Mouse (Mus musculus) layer of hippocampus, adult 2 months (tissue): ENCODE data around the gene Elf2. TPM values are rescaled to one million over a fixed set of nuclear protein-coding genes. Genes with fewer than 3 reads are reported as not detected.
A peak's percentile ranks its signal among the peaks of the same experiment; 100 is the strongest.

Source experiments
- DNase-seq, 2 experiments: peaks; one replicate each; pipeline ENCODE4 v3.0.0; 2022; ENCODE audit warnings: low spot score in 2 of 2
- H3K27ac ChIP-seq: fragments of 200-600 bp; 2 replicates; pipeline ENCODE4 v1.8.1; 2022
- H3K4me3 ChIP-seq: fragments of 200-600 bp; 2 replicates; pipeline ENCODE4 v1.8.1; 2022; ENCODE audit warnings: mild to moderate bottlenecking
- CTCF ChIP-seq: fragments of 200-600 bp; conservative IDR thresholded peaks from 2 replicates; pipeline ENCODE4 v1.8.1; 2022; ENCODE audit warnings: antibody characterized with exemption, mild to moderate bottlenecking, moderate library complexity
- total RNA-seq, 2 experiments: library from RNA; stranded (reverse); gene quantifications; 2 replicates each; pipeline ENCODE4 v1.2.3; 2021

The Elf2 gene
- total RNA-seq, 2 experiments from 2014 or later: 54.6 to 54.9 TPM

DNA sequence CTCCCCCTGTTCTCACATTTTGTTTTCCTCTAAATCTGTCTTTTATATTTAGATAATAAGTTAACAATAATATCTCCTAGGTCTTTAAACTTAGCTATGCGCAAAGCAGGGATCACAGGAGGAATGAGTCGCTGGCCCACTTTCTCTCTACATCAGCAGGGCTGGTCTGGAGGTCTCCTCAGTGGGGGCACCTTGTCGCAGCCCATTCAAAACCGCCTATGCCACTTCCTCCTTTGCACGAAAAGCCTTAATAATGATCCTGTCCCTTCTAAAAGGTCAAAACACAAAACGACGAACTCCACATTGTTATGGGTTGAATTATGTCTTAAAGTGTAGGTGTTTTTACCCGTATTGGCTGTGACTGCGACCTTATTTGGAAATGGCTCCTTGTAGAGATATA lies 28.8 kb downstream of the Elf2 start:
- no peak for TF ChIP-seq CTCF
- Histone ChIP-seq H3K27ac (no peak overlapping the region), H3K4me3 (no peak overlapping the region)
- DNase-seq: no peak

DNA sequence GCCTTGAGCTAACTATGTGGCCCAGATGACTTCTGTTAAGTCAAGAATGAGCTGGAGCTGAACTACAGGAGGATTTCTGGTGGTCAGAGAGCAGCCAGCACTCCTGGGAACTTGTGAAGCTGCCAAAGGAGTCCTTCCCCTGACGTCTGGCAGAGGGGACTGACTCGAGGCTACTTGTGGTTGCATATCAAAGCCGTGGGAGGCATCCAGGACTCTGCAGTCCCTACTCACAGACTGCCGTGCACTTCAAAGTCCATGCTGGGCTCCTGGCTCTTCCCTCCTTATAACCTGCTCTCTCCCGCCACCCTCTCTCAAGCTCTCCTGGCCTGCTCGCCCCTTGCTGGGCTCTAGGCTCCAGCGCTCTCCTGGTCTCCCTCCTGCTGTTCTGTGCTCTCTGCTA lies 30.4 kb downstream of the Elf2 start:
- Histone ChIP-seq H3K27ac (no peak overlapping the region), H3K4me3 (no peak overlapping the region)
- no peak for TF ChIP-seq CTCF
- DNase-seq: no peak

DNA sequence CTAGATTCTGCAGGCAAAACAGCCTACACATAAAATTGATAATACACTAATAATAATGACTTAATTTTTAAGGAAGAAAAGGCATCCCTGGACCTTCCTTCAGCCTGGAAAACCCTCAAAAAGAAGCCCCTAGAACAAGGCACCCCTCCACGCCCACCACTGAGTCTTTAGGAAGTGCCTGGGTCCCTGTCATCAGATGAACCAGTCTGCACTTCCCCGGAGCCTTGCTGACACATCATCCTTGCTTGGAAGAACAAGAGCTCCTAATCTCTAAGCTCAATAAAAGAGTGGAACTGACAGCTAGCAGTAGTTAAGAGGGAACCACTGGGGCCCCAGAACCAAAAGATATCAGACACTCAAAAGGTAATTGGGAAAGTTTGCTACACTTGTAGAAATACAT lies 33.8 kb downstream of the Elf2 start:
- TF ChIP-seq CTCF: no peak
- no peak for DNase-seq
- H3K4me3 ChIP-seq: no peak overlapping the region
- no peak overlapping the region for H3K27ac ChIP-seq

DNA sequence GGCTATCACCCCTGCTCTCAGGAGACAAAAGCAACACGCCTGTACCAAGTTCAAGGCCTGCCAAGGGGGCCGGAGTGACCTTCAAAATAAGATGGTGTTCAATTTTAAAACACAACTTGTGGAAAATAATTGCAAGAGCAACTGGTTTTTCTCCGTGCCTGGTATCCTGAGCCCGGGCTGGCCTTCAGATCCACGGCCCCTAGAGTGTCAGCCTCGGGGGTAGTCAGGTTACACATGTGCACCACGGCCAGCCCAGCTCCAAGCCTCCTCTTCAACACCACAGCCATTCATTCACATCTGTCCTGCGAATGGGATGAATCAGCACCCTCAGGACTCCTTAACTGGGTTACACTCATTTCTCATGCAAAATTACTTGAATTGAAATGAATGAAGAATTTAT lies 34.5 kb downstream of the Elf2 start:
- DNase-seq: no peak
- no peak overlapping the region for H3K4me3 ChIP-seq
- no peak overlapping the region for H3K27ac ChIP-seq
- no peak for TF ChIP-seq CTCF

DNA sequence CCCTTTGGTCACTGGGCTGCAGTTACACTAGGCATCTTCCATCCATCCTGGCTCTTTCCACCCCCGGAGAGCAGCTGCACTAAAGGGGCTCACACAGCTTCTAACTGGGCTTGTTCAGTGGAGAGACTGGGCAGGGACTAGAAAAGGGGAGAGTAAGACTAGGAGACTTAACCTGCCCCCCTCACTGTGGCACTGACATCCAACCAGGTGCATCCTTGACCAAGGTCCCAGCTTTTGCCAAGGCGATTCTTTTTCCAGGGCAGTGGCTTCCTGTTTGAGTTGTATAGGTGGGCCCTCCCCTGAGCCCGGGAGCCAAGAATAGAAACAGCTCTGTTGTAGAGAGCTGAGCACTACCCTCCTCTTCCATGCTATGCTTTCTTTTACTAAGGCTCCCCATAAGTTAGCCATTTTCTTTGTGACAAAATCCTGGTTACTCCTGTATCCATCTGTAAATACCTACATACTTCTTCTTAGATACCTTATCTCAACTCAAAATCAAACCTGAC lies 37.4 kb downstream of the Elf2 start:
- peak overlapping the region; percentile 23; the same call in 1 of the 2 replicates for H3K27ac ChIP-seq
- no peak for DNase-seq
- H3K4me3 ChIP-seq: no peak overlapping the region
- no peak for TF ChIP-seq CTCF

DNA sequence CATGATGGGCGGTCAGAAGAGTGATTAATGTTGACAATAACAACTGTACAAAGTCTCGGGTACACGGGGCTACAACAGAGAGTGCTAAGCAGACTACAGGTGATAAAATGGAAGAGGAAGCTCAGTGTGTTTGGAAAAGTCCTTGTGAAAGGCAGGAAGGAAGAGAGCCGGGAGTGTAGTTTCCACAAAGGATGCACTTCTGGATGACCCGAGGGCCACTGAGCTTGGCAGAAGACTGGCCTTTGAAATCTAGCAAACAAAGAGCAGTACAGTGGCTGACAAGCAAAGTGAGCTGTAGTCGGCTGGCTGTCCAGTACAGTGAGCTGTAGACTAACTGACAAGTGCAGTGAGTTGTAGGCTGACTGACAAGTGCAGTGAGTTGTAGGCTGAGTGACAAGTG lies 38.9 kb downstream of the Elf2 start:
- no peak for DNase-seq
- H3K4me3 ChIP-seq: no peak overlapping the region
- no peak for TF ChIP-seq CTCF
- no peak overlapping the region for H3K27ac ChIP-seq

DNA sequence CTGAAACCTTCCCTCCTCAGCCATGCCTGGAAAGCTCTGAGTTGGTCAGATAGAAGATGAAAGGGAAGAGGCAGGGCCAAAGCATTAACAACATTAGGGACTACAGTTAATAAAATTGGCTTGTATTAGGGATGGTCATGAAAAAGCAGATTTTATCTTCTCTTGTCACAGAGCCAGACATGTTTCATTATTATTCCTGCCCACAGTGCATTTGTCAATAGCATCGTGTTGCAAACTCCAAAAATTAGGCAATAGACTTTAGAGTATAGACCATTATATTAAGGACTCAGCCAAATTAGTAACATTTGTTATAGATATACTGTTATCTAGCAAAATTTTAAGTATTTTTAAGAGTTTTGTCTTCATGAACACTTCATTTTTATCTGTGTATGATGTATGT lies 43.7 kb downstream of the Elf2 start:
- H3K4me3 ChIP-seq: no peak overlapping the region
- no peak overlapping the region for H3K27ac ChIP-seq
- no peak for DNase-seq
- TF ChIP-seq CTCF: no peak

DNA sequence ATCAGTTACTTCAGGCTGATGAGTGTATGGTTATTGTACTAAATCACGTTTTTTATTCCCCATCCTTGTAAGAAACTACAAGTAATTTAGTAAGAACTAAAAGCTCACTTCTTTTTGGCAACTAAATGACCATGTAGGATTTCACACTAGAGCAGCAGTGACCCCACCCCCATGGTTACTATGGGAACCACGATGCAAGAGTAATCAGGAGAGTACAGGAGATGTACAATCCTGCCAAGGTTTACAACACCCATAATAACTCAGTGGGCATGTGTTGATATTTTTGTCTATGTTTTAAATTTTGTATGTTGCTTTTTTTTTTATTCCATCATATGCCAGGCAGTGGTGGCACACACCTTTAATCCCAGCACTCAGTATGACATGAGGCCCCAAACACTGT lies 45.2 kb downstream of the Elf2 start:
- no peak overlapping the region for H3K27ac ChIP-seq
- no peak for TF ChIP-seq CTCF
- DNase-seq: no peak
- no peak overlapping the region for H3K4me3 ChIP-seq

DNA sequence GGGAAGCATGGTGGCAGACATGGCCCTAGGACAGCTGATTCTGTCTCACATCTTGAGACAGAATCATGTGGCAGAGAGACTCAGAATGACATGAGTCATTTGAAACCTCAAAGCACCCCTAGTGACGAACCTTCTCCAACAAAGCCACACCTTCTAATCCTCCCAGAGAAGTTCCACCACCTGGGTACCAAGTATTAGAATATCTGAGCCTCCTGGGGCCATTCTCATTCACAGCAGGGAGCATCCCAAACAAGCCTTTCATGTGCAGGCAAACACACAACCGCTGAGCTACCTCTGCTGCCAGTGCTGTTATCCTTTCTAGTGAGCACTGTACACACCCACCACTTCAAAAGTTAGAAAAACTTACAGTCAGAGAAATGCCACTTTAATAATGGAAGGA lies 46.2 kb downstream of the Elf2 start:
- TF ChIP-seq CTCF: no peak
- H3K27ac ChIP-seq: no peak overlapping the region
- DNase-seq: no peak
- H3K4me3 ChIP-seq: no peak overlapping the region

DNA sequence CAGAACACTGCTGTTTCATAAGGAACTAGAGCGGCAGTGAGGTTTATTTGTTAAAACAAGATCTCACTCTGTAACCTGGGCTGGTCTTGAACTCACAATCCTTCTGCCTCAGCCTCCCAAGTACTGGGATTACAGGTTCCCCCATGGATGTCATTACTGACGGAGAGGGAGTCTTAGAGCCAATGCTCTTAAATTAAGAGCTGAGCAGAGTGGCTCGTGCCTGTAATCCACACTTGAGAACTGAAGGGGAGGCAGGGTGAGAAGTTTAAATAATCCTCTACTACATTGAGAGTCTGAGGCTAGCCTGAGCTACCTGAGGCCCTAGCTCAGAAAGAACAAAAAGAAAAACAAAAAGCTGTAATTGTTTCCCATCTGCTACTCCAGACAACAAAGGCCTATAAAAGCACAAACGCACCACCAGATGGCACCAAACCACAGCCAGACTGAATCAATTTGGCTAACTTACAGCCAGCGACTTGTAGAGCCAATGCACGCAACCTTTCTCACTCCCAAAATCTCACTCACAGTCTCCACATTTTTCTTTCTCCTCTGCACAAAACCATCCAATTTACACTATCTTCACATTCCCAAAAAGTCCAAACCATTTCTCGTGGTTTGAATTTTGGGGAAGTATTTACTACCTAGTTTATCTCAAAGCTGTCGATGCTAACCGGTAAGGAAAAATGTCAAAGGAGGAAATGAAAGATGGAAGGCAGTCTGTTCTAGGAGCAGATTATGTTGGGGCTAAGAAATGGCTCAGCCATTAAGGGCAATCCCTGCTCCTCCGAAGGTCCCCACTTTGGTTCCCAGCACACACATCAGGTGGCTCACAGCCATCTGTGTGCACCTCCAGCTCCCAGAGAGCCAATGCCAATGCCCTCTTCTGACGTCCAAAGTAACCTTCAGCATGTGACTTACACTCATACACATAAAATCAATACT lies 51.3 kb downstream of the Elf2 start:
- peak; percentile 93 for TF ChIP-seq CTCF
- DNase-seq: peak; percentile 73 to 89
- Histone ChIP-seq H3K4me3 (peak overlapping the region; percentile 36; the same call in 1 of the 2 replicates), H3K27ac (no peak overlapping the region)

DNA sequence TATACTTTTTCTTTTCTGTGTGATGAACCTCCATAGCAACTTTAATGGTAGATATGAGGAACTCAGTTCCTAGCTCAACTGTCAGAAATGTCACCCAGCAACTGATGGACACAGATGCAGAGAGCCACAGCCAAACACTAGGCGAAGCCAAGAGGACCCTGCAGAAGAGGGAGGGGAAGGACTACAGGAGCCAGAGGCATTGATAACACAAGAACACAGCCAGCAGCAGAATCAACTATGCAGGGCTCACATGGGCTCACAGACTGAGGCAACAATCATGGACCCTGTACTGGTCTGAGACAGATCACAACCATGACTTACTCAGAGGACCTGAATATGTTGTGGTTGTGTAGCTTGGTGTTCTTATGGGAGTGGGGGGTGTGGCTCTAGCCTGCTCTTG lies 56.1 kb downstream of the Elf2 start:
- Histone ChIP-seq H3K27ac (no peak overlapping the region), H3K4me3 (no peak overlapping the region)
- no peak for DNase-seq
- no peak for TF ChIP-seq CTCF

DNA sequence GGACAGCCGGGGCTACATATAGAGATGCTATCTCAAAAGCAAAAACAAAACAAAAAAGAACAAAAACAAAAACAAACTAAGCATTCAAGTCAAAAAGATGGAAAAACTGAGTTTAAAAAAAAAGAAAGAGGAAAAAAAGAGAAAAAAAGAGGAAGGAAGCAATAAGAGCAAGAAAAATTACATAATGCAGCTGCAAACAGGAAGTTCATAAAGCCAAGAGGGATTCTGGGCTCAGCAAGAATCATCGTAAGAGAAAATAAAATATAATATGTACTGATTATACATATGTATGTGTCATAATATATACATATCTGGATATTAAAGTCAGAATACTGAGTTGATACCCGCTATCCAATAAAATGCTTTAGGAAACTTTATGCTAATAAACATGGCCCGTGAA lies 58.7 kb downstream of the Elf2 start:
- no peak for TF ChIP-seq CTCF
- no peak overlapping the region for H3K4me3 ChIP-seq
- no peak for DNase-seq
- H3K27ac ChIP-seq: no peak overlapping the region

DNA sequence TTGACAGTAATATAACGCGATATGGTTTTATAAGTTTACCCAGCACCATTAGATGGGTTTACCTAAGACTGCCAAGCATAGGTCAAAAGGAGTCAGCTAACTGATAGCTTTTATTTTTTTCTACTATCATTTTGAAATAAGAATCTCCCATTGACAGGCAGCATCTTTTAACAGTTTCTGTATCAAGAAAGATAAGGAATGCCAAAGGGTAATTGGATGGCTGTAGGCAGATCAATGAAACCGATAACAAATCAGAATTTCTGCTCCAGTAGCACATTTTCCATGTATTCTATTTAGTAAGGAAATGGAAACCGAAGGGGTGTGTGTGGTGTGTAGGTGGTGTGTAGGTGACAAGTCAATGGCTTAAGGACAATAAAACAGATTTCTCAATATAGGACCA lies 62.0 kb downstream of the Elf2 start:
- no peak for DNase-seq
- TF ChIP-seq CTCF: no peak
- no peak overlapping the region for H3K27ac ChIP-seq
- no peak overlapping the region for H3K4me3 ChIP-seq
